Mouse (Mus musculus) adrenal gland, postnatal 4 days (tissue): ENCODE results near the gene Supt16. TPM values are rescaled to one million over a fixed set of nuclear protein-coding genes. Genes with fewer than 3 reads are reported as not detected.

Source experiments
- DNase-seq, 2 experiments: peaks; one replicate each; pipeline ENCODE4 v3.0.0; 2021 to 2022; ENCODE audit warnings: low spot score in 2 of 2, mixed read lengths in 2 of 2
- long read RNA-seq, 2 experiments: library from polyadenylated mRNA; stranded (forward); transcript quantifications; one replicate each; pipeline ENCODE4 v2.0.0; 2021
- total RNA-seq, 2 experiments: library from RNA; stranded (reverse); gene quantifications; 2 replicates each; pipeline ENCODE4 v1.2.3; 2021

The Supt16 gene
- total RNA-seq: 10 to 100 TPM; 76.4 to 86.7 TPM
- long read RNA-seq, experiment 1, full-length matches to known transcripts: 4 of 9 reads
- long read RNA-seq, experiment 1, partial matches to known transcripts: 3 of 9 reads
- long read RNA-seq, experiment 1, other reads (novel, unspliced or antisense): 2 of 9 reads
- long read RNA-seq, experiment 2, full-length matches to known transcripts: 20 of 42 reads
- long read RNA-seq, experiment 2, partial matches to known transcripts: 19 of 42 reads
- long read RNA-seq, experiment 2, other reads (novel, unspliced or antisense): 3 of 42 reads

GRCm38 (mm10) chr14:52197156-52197878 is at the start of gene Supt16:
Gene Supt16 (minus strand): TSS chr14:52197416.
- DNase-seq: peak; percentile 64 to 66

GRCm38 (mm10) chr14:52246129-52246528 is 48.9 kb upstream of the Supt16 start:
- no peak for DNase-seq

- DNase-seq: no peak
Observed at GRCm38 (mm10) chr14:52244690-52245042, 47.5 kb upstream of the Supt16 start.

DNA sequence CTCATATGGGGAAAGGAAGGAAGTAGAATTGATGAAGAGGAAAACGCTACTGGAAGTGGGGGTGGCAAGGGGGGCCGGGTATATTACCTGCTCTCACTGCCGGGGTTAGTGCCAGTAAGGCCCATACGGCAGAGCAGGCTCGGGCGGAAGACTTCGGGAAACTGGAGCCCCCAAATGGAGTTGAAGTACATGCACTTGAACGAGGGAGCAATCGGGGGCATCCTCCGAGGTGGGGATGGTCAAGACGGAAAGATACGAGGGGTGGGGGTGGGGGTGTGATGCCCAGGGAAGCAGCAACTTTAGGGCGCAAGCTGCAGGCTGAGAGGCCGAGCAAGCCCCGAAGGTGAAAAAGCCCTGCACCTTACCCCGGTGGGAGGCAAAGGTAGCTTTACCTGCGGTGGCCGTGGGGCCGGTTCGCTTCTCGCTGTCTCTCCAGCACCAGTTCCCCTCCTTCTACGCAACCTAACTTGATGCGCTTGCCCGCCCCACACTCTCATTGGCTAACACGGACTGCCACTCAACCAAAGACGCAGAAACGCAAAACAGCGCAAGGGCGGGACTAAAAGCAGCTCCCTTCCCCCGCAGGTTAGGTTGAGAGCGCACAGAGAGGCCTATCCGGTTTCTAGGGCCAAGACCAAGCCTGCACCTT is 46.9 kb upstream of the Supt16 start:
- DNase-seq: peak; percentile 97 to 99

DNA sequence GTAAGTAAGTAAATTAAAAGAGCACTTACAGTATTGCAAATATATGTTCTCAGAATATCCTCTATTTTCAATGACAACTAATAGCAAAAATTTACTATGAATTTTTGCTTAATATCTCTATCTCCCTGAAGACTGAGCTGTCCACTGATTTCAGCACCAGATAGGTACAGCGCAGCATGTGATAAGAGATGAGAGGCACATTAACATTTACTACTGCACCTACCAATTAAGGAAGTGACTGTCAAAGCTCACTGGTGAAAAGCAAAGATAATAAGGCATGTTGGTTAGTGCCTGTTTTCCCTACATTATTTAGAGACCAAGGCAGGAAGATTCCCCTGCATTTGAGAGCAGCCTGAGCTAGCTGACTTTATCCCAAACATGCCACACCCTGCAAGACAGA is 39.0 kb upstream of the Supt16 start:
- DNase-seq: no peak

DNA sequence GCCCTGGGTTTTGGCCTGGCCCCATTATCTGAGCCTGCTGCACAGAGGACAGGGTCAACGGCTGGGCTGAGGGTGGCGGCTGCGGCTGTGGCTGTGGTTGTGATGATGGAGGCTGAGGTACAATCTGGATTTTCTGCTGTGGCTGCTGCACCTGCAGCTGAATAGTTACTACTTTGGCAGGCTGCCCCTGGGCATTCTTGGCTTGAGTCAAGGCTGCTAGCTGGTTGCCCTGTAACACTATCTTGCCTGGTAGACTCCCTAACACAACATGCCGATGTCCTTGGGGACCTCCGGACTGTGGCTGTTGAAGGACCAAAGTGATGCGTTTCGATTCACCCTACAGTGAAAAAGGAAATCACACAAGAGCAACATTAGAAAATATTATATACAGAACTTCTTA is 37.9 kb upstream of the Supt16 start:
- peak in 1 of 2 experiments; percentile 21 for DNase-seq

GRCm38 (mm10) chr14:52232249-52232648 is 35.0 kb upstream of the Supt16 start:
- no peak for DNase-seq

GRCm38 (mm10) chr14:52225972-52226371 is 28.8 kb upstream of the Supt16 start:
- no peak for DNase-seq

- no peak for DNase-seq
Observed at GRCm38 (mm10) chr14:52217261-52217660, 20.0 kb upstream of the Supt16 start.

DNA sequence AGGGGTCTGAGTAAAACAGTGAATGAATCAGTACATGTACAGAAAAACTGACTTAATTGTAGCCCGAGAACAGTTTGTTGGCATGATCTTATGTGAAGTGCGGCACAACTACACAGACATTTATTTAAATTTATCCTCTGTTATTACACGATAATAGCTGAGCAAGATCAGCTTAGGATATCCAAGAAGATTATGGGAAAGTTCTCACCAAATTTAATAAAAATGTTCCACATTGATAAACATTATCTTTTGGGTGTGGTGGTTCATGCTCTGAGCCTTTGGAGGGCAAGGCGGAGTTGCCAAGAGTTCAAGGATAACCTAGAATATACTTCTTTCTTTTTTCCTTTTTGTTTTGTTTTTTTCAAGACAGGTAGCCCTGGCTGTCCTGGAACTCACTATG is 2.2 kb upstream of the Supt16 start:
- DNase-seq: no peak

DNA sequence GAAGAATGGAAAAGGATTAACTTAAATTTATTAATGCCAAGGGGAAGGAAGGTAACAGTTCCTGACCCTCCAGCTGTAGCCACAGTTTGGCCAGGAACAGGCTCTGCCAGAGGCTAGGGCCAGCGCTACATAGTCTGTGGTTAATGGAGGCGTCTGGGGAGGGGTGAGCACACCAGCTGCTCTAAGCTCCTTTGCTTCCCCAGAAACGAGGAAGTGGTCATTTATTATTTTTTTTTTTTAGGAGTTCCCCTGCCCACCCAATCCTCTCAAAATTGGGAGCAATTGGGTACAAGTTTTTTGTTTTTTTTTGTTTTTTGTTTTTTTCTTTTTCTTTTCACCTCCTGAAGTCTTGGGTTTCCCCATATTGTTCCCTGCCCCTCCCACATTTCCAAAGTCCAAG is 925 bp upstream of the Supt16 start:
- no peak for DNase-seq

DNA sequence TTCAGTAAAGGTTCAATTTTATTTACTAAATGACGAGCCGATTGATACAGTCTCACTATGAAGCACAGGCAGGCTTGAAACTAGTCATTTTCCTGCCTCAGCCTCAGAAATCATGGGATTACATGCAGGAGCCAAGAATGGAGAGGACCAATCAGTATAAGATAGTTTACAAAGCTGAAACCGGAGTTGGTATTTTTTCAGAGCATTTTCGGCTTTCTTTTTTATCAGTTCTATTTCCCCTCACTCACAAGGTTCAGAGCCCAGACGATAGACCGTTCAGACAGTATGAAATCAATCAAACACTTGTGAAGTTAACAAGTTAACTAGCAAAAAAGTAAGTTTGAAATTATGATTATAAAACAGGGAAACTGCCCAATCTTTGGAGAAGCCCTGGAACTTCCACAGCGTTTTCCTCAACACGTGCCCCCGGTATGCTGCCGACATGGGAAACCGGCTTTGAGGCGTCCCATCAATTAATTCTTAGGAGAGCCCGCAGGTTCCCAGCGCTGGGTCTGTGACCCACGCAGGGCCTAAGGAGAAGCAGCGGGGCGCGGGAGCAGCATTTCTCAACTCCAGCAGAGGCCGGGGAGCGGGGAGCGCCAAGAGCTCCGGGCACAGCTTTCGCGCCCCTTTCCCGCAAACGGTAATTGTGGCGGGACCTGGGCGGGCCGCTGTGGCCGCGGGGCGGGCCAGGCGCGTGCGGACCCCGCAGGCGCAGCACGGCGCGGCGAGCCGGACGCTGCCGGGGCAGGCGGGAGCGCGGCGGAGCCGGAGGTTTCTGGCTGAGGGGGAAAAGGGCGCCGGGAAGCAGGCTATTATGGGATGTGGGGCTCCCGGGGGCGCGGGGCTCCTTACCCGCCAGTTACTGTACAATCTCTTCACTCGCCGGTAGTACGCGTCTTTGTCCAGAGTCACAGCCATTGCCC is 723 bp downstream of the Supt16 start:
- peak; percentile 6 to 25 for DNase-seq

DNA sequence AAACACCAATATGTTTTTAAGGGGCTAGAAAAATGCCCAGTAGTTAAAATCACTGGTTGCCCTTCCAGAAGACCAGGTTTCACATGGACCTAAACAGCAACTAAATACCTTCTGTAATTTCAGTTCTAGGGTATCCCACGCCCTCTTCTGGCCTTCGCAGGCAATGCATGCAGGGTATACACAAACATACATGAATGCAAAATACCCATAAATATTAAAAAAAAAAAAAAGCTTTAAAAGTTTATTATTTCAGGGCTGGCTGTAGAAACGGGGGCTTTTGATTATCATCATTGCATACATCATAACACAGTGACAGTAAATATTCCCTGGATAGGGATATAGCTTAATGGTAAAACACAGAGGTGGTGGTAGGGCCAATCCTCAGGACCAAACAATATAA is 1.5 kb downstream of the Supt16 start:
- DNase-seq: peak in 1 of 2 experiments; percentile 33

DNA sequence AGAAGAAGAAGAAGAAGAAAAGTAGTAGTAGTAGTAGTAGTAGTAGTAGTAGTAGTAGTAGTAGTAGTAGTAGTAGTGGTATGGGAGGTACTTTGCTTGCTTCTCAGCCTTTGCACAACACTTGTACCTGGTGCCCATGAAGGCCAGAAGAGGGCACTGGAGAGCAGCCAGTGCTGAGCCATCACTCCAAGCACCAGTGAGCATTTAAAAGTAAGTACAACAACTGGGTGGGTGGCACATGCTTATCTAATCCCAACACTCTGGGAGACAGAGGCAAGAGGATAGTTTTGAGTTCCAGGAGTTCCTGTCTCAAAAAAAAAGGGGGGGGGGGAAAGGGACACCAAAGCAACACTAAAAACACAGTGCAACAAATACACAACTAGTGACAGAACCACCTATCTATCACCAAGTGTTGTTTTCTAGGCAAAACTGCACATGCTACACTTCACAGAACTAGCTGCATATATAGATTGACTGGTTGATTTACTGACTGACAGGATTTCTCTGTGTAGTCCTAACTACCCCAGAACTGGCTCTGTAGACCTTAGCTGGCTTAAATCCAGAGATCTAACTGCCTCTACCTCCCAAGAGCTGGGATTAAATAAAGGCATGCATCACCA is 6.4 kb downstream of the Supt16 start:
- no peak for DNase-seq

GRCm38 (mm10) chr14:52189519-52189918 is 7.7 kb downstream of the Supt16 start:
- DNase-seq: no peak

GRCm38 (mm10) chr14:52188788-52189187 is 8.4 kb downstream of the Supt16 start:
- DNase-seq: no peak

DNA sequence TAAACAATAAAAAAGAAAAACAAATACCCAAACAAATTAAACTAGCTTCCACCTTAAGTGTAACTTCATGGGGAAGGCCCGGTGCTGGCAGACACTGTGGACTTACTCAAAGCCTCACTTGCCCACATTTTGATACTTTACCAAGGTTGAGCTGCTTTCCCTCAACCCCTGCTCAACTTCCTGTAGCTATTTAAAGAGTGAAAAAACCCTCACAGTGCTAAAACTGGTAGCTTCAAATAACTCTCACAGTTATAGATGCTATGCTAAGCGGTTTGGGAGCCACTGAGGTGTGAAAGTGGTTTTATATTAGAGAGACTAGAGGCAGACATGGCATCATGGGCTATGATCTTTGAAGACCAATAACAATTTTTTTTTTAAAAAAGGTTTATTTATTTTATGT is 30.6 kb downstream of the Supt16 start:
- no peak for DNase-seq

GRCm38 (mm10) chr14:52160911-52161310 is 36.3 kb downstream of the Supt16 start:
- peak in 1 of 2 experiments; percentile 7 for DNase-seq

DNA sequence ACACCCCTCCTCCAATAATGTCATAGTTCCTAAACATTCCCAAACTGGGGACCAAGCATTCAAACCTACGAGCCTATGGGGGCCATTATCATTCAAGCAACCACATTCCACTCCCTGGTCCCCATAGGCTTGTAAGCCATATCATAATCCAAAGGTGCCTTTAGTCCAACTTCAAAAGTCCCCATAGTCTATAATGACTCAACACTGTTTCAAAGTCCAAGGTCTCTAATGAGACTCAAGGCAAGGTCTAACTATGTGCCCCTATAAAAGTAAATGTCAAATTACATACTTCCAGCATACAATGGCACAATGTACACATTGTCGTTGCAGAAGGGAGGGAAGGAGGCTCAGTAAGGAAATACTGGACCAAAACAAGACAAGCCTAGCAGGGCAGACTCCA is 42.2 kb downstream of the Supt16 start:
- DNase-seq: no peak

DNA sequence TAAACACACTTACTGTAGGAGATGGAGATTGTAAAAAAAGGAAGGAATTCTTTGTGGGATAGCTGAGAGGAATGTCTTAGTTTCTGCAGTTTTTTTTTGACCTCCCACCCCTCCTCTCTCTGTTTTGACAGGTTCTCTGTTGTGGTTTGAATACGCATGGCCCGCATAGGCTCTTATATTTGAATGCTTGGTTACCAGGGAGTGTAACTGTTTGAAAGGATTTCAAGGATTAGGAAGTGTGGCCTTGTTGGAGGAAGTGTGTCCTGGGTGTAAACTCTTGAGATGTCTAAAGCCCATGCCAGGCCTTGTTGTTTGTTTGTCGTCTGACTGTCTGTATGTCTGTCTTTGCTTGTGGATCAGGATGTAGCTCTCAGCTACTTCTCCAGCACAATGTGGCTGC is 44.6 kb downstream of the Supt16 start:
- DNase-seq: no peak

DNA sequence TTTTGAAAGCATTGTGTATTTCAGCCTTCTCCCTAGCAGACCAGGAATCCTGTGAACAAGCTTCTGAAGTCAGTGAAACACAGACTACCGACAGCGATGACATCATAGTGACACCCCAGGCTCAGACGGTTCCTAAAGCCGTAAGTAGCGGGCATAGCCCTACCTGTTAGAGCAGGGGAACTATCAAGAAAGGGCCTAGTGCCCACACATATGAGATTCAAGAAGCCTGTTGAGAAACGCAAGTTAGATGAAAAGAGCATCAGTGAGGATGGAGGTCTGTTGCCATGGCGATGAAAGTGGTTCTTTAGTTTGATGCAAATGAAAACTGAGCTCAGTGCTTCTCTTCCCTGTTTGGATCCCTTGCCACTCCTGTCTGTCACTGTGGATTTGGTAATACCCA is 45.0 kb downstream of the Supt16 start:
- no peak for DNase-seq
